Comparison of ENCODE assay signal across 11 mouse cellular contexts in the genomic region with DNA sequence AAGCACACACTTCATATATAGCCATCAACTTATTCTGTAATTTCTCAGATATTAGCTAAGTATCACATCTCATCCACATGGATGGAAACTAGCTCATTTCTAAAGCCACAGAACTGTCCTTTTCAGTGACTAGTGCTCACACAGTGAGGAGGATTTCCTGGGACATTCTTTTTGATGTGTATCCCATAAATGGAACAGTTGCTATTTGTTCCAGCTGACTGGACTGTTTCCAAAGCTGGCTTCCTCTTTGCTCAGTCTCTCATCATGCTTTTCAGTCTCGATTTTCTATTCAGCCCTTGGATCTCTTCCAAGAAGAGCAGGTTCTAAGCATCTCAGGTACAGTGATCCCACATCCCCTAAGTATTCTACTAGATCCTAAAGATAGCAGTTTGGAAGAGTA.
DNase-seq lines count a peak whose midpoint lies in the region; ATAC-seq and TF ChIP-seq lines count a peak whose summit lies in the region.
"Had no signal": no experiment of that assay in that cellular context is flagged by ENCODE, and none has a peak within 500 bp of the region (broad histone marks: within the 10 kb centered on the region; RNA-seq: fewer than 3 reads in every experiment).

No protein-coding gene starts in this region.

- no peak for TF ChIP-seq CTCF in brain, embryonic 14.5 days (IDR thresholded peaks at IDR 0.05; ENCODE audit: borderline replicate concordance, extremely low read depth, insufficient read depth, insufficient read length)

- H3K4me2 ChIP-seq in lung, embryonic 15.5 days, result no peak overlapping the region

- no peaks in the 10 kb centered on the region for H3K27me3 ChIP-seq in lung, embryonic 15.5 days

- intact Hi-C loops in heart, postnatal 36 days (cut with DNase I), result no loop called here
- intact Hi-C loops in heart, postnatal 10 days (cut with DNase I), result no loop called here

- H3K9ac ChIP-seq in lung, embryonic 15.5 days, result no peak overlapping the region

- TF ChIP-seq POLR2A in brain, embryonic 14.5 days (IDR thresholded peaks at IDR 0.05; ENCODE audit: borderline replicate concordance, extremely low read depth, insufficient read depth, insufficient read length, poor library complexity, severe bottlenecking), result no peak

- H3K36me3 ChIP-seq in lung, embryonic 15.5 days, result no peaks in the 10 kb centered on the region

- ATAC-seq in lung, embryonic 15.5 days (ENCODE audit: borderline replicate concordance, extremely low read depth, low FRiP score, low TSS enrichment), result no peak
- ATAC-seq in activated CD4-positive, CD25-positive, alpha-beta regulatory T cell, adult 4 months, result no peak

- H3K27ac ChIP-seq in lung, embryonic 15.5 days, result peak overlapping the region; percentile 29; the same call in 1 of the 2 replicates

- peak; percentile 54 to 56 for DNase-seq in heart, adult 9 months (ENCODE audit: low spot score in 2 of 2)
- DNase-seq in heart, postnatal 36 days, result no peak
- DNase-seq in lung, postnatal 14 days, result no peak
- peak; percentile 60 for DNase-seq in brain, embryonic 14.5 days (ENCODE audit: low read depth)
- DNase-seq in heart, postnatal 10 days, result peak; percentile 47 to 50
- no peak for DNase-seq in thymus, postnatal 4 days
- DNase-seq: right cerebral cortex, postnatal 25 days; thymus, postnatal 14 days had no signal

- no peaks in the 10 kb centered on the region for H3K9me3 ChIP-seq in lung, embryonic 15.5 days
- H3K9me3 ChIP-seq: G1E had no signal

- H3K4me3 ChIP-seq in lung, embryonic 15.5 days, result no peak overlapping the region

- peaks cover 7% of the 10 kb centered on the region for H3K4me1 ChIP-seq in lung, embryonic 15.5 days

- 0% methylated on average over 1 of the region's 1 CpGs for WGBS in lung, embryonic 15.5 days

Comparison
In these comparisons a context has a peak if more than half of its experiments do, and no peak if none do; other contexts are left out.
1. DNase-seq: peak in heart, adult 9 months (2 of 2), brain, embryonic 14.5 days (single experiment) and heart, postnatal 10 days (2 of 2); none in heart, postnatal 36 days (0 of 2), lung, postnatal 14 days (single experiment) and thymus, postnatal 4 days (single experiment).